Mouse (Mus musculus): ENCODE data around the gene Plppr3. TPM values are rescaled to one million over a fixed set of nuclear protein-coding genes. Genes with fewer than 3 reads are reported as not detected.
A peak's percentile ranks its signal among the peaks of the same experiment; 100 is the strongest.

The Plppr3 gene
- polyA plus RNA-seq, 1 experiment from 2014 or later, result 156 TPM

DNA sequence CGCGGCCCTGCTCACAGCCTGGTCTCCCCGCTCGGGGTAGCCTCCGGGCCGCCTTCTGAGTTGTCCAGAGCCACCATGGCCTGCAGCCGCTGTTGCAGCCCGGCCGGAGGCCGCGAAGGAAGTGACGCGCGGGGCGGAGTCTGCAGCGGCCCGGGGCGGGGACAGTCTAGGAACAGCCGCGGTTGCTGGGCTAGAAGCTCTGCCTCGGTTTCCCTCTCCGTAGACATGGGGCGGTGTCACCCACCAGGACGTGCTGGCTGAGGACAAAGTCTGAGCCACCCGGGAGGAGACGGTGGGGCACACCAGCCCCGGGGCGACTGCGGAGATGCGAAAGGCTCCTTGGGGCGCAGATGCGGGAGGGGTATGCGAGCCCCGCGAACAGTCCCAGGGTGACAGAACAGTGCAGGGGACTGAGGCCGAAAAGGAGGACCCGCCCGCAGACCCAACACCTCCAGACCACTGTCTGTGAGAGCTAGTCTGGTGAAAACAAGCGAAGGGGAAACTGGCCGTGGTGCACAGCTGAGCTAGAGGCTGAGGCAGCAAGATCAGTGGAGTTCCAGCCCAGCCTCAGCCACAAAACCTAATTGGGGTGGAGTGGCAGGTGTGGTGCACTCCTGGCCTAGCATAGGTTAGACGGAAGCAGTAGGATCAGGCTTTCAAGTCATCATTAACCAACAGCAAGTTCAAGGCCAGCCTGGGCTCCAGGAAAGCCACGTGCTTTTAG lies 42.5 kb upstream of the Plppr3 start, which contains the start of gene Kiss1r:
Kiss1r (plus strand) TSS at position 164 of the 724 bp plus-strand sequence.
- Histone ChIP-seq H3K27ac (ENCODE audit: low read depth, low read length) (peak within 1 kb of the TSS; percentile 34; the same call in 1 of the 2 replicates), H3K4me3 (ENCODE audit: low read depth, low read length) (peak within 1 kb of the TSS; percentile 74), H3K36me3 (ENCODE audit: control insufficient read depth, insufficient read depth, low read length) (peaks cover under 1% of the 10 kb centered on the region; the same call in 1 of the 2 replicates), H3K9me3 (ENCODE audit: control insufficient read depth, low read length) (no peaks in the 10 kb centered on the region), H3K4me1 (ENCODE audit: control insufficient read depth, insufficient read depth, low read length) (peaks cover 23% of the 10 kb centered on the region), H3K4me2 (ENCODE audit: low read depth) (peak within 1 kb of the TSS; percentile 73), H3K9ac (ENCODE audit: low read length) (peak within 1 kb of the TSS; percentile 92), H3K27me3 (ENCODE audit: control insufficient read depth, insufficient read depth, low read length) (peaks cover 49% of the 10 kb centered on the region)
- 2% methylated on average over 42 of the region's 42 CpGs for WGBS
- DNase-seq (ENCODE audit: low spot score), result peak; percentile 85
- peak; percentile 79 for ATAC-seq (ENCODE audit: insufficient read depth, low FRiP score, low TSS enrichment)

DNA sequence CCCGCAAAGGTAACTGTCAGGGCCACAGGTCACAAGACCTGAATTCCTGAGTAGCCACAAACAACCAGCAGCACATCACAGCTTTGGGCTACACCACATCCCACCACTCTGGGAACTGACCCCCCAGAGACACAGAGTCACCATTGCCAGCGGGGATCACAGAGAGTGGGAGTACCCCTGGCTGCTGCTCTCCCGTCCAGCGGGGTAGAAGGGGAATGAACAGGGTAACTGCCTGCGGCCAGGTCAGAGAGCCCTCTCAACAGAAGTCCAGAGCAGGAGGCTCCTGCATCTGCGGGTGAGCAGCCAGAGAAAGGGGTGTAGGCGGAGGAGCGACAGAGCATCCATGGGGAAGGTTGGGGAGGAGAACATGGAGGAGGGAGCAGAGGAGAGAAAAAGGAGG lies 41.6 kb upstream of the Plppr3 start:
- peak overlapping the region; percentile 73 for H3K4me2 ChIP-seq (ENCODE audit: low read depth)
- H3K4me1 ChIP-seq (ENCODE audit: control insufficient read depth, insufficient read depth, low read length), result peaks cover 18% of the 10 kb centered on the region
- no peak overlapping the region for H3K27ac ChIP-seq (ENCODE audit: low read depth, low read length)
- no peaks in the 10 kb centered on the region for H3K9me3 ChIP-seq (ENCODE audit: control insufficient read depth, low read length)
- peaks cover 5% of the 10 kb centered on the region for H3K36me3 ChIP-seq (ENCODE audit: control insufficient read depth, insufficient read depth, low read length)
- H3K4me3 ChIP-seq (ENCODE audit: low read depth, low read length), result peak overlapping the region; percentile 74
- H3K9ac ChIP-seq (ENCODE audit: low read length), result peak overlapping the region; percentile 92
- ATAC-seq (ENCODE audit: insufficient read depth, low FRiP score, low TSS enrichment) (no peak), DNase-seq (ENCODE audit: low spot score) (peak; percentile 11)
- peaks cover 40% of the 10 kb centered on the region for H3K27me3 ChIP-seq (ENCODE audit: control insufficient read depth, insufficient read depth, low read length)
- 14% methylated on average over 8 of the region's 8 CpGs for WGBS

DNA sequence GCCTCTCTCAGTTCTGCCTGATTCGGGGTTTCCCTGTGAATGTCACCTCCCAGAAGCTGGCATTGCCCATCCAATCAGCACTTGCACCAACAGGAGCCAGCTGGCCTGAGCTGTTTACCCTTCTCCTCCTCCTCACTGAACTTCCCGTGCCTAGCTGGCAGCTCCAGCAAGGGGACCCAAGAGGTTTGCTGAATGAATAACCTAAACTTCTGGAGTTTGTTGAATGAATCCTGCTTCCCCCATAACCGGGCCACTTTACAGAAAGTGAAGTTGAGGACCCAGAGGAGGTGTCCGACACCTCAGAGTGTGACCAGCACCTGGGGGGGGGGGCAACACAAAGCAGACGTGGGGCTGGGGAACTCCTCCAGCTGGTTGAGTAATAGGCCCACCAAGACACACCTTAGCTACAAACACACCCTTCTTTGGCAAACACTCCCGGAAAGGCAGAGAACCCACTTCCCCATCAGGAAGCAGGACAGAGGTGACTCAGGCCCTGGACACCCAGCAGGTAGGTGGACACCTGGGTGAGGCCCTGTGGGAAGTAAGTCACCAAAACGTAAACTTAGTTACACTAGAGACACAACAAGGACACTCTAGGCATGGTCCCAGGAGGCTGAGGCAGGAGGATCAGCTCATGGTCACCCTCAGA lies 40.6 kb upstream of the Plppr3 start:
- Histone ChIP-seq H3K9ac (ENCODE audit: low read length) (no peak overlapping the region), H3K4me1 (ENCODE audit: control insufficient read depth, insufficient read depth, low read length) (peaks cover 9% of the 10 kb centered on the region), H3K36me3 (ENCODE audit: control insufficient read depth, insufficient read depth, low read length) (peaks cover 7% of the 10 kb centered on the region), H3K4me2 (ENCODE audit: low read depth) (no peak overlapping the region), H3K4me3 (ENCODE audit: low read depth, low read length) (no peak overlapping the region), H3K27me3 (ENCODE audit: control insufficient read depth, insufficient read depth, low read length) (peaks cover 30% of the 10 kb centered on the region), H3K27ac (ENCODE audit: low read depth, low read length) (no peak overlapping the region), H3K9me3 (ENCODE audit: control insufficient read depth, low read length) (no peaks in the 10 kb centered on the region)
- WGBS, result 73% methylated on average over 7 of the region's 7 CpGs
- DNase-seq (ENCODE audit: low spot score), result no peak
- ATAC-seq (ENCODE audit: insufficient read depth, low FRiP score, low TSS enrichment), result no peak

DNA sequence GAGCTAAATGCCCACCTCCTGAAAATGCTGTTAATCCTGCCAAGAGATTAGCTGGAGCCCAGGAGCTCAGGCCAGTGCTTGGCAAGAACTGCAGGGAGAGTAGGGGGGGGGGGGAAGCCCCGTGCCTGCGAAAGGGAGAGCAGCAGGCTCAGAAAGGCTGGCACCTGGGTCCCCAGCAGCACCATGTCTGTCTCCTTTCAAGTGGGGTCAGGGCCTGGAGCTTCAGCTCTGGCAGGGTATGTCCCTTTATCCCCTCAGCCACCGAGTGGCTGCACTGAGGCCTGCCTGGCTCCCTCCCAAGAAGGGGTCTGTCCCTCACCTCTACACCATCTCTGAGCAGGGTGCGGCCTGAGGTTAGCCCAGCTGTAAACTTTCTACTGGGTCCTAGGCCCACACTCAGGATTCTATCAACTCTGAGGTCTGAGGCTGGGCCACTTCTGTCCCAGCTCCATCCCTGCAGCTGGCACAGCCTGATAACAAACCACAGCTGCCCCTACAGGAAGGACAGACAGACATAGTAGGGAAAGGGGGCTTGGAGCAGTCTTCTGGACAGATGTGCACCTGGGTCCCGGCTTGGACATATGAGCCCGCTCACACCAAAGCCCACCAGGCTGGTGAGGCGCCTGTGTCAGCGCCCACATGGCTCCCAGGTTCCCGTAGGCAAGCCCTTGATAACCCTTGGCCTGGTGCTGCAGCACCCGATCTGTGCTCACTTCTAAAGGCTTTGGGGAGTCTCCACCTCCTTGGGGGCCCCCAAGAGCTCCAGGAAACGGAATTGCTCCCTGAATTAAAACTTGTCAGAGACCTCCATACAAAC lies 39.9 kb upstream of the Plppr3 start:
- no peak overlapping the region for H3K27ac ChIP-seq (ENCODE audit: low read depth, low read length)
- H3K36me3 ChIP-seq (ENCODE audit: control insufficient read depth, insufficient read depth, low read length), result peaks cover 7% of the 10 kb centered on the region
- H3K9me3 ChIP-seq (ENCODE audit: control insufficient read depth, low read length), result no peaks in the 10 kb centered on the region
- no peak overlapping the region for H3K4me3 ChIP-seq (ENCODE audit: low read depth, low read length)
- DNase-seq (ENCODE audit: low spot score) (peak; percentile 8), ATAC-seq (ENCODE audit: insufficient read depth, low FRiP score, low TSS enrichment) (no peak)
- H3K27me3 ChIP-seq (ENCODE audit: control insufficient read depth, insufficient read depth, low read length), result peaks cover 23% of the 10 kb centered on the region
- WGBS, result 71% methylated on average over 10 of the region's 11 CpGs
- H3K4me2 ChIP-seq (ENCODE audit: low read depth), result no peak overlapping the region
- H3K9ac ChIP-seq (ENCODE audit: low read length), result no peak overlapping the region
- H3K4me1 ChIP-seq (ENCODE audit: control insufficient read depth, insufficient read depth, low read length), result peaks cover 8% of the 10 kb centered on the region

DNA sequence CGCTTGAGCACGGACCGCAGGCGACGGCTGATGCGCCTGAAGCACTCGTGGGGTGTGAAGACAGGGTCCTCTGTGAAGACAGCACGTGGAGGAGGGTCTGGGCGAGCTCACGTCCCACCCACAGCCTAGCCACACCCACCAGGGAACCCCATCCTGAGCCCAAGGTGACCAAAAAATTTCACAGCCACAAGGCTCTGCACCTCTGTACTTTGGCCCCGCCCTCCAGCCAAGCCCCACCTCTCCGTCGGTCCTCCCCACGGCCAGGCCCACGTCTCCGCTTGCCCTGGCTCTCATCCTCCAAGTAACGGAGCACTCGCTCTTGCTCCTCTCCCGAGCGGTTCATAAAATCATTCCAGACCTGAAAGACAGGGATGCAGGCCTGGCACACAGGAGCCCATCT lies 38.0 kb upstream of the Plppr3 start:
- Histone ChIP-seq H3K4me2 (ENCODE audit: low read depth) (no peak overlapping the region), H3K9me3 (ENCODE audit: control insufficient read depth, low read length) (no peaks in the 10 kb centered on the region), H3K27me3 (ENCODE audit: control insufficient read depth, insufficient read depth, low read length) (peaks cover 4% of the 10 kb centered on the region), H3K9ac (ENCODE audit: low read length) (no peak overlapping the region), H3K4me3 (ENCODE audit: low read depth, low read length) (no peak overlapping the region), H3K4me1 (ENCODE audit: control insufficient read depth, insufficient read depth, low read length) (peaks cover 5% of the 10 kb centered on the region), H3K27ac (ENCODE audit: low read depth, low read length) (no peak overlapping the region), H3K36me3 (ENCODE audit: control insufficient read depth, insufficient read depth, low read length) (peaks cover 7% of the 10 kb centered on the region)
- DNase-seq (ENCODE audit: low spot score) (no peak), ATAC-seq (ENCODE audit: insufficient read depth, low FRiP score, low TSS enrichment) (no peak)
- WGBS, result 57% methylated on average over 20 of the region's 20 CpGs

DNA sequence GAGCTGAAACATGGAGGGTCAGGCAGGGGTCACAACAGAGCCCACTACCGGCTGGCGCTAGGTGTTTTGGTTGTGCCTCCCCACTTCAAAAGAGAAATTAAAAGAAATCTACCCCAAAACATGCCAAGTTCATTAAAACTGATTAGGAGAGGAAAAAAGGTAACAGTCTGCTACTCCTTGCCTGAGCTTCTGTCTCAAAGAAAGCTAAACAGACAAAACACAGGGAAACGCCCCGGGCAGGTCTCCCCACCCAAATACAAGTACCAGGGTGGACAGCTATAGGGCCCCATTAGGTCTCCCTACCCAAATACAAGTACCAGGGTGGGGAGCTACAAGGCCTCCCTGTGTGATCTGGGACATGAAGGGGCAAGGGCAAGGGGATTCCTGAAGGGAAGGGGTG lies 36.1 kb upstream of the Plppr3 start, which contains the start of gene Gm26602:
Gm26602 (plus strand) TSS at position 301 of the 400 bp plus-strand sequence.
- H3K4me3 ChIP-seq (ENCODE audit: low read depth, low read length), result no peak within 1 kb of the TSS
- no peaks in the 10 kb centered on the region; the same call in 1 of the 2 replicates for H3K4me1 ChIP-seq (ENCODE audit: control insufficient read depth, insufficient read depth, low read length)
- peaks cover 7% of the 10 kb centered on the region for H3K36me3 ChIP-seq (ENCODE audit: control insufficient read depth, insufficient read depth, low read length)
- 93% methylated on average over 4 of the region's 4 CpGs for WGBS
- DNase-seq (ENCODE audit: low spot score) (no peak), ATAC-seq (ENCODE audit: insufficient read depth, low FRiP score, low TSS enrichment) (no peak)
- H3K9ac ChIP-seq (ENCODE audit: low read length), result no peak within 1 kb of the TSS
- H3K27me3 ChIP-seq (ENCODE audit: control insufficient read depth, insufficient read depth, low read length), result no peaks in the 10 kb centered on the region
- H3K9me3 ChIP-seq (ENCODE audit: control insufficient read depth, low read length), result no peaks in the 10 kb centered on the region
- H3K4me2 ChIP-seq (ENCODE audit: low read depth), result no peak within 1 kb of the TSS
- no peak within 1 kb of the TSS for H3K27ac ChIP-seq (ENCODE audit: low read depth, low read length)

DNA sequence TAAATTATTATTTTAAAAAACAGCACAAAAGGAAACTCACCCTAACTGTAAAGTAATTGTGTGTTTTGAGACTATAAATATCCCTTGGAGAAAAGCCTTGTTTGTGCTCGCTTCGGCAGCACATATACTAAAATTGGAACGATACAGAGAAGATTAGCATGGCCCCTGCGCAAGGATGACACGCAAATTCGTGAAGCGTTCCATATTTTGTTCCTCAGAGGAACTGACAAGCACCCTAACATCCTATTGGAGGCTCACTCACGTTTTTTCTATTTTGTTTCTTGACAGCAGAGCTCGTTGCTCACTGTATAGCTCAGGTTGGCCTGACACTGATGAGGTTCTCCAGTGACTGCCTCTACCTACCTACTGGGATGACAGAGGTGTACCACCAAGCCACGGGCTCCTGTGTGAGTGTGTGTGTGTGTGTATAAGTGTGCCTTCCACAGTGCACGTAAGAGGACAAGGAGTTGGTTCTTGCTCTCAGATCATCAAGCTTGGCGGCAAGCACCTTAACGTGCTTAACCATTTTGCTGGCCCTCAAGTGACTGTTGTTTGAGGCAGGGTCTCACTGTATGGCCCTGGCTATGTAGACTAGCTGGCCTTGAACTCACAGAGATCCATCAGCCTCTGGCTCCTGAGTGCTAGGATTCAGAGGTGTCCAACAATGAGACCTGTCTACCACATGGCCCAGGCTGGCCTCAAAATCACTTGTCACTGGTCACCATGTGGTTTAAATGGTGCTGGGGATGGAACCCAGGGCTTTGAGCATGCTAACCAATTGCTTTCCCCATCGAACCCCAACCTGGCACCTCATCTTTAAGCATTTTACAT lies 34.9 kb upstream of the Plppr3 start:
- Histone ChIP-seq H3K4me2 (ENCODE audit: low read depth) (peak overlapping the region; percentile 29; the same call in 1 of the 2 replicates), H3K27me3 (ENCODE audit: control insufficient read depth, insufficient read depth, low read length) (no peaks in the 10 kb centered on the region), H3K9ac (ENCODE audit: low read length) (no peak overlapping the region; the same call in 1 of the 2 replicates), H3K4me1 (ENCODE audit: control insufficient read depth, insufficient read depth, low read length) (no peaks in the 10 kb centered on the region), H3K4me3 (ENCODE audit: low read depth, low read length) (peak overlapping the region; percentile 71), H3K27ac (ENCODE audit: low read depth, low read length) (peak overlapping the region; percentile 58; the same call in 1 of the 2 replicates), H3K36me3 (ENCODE audit: control insufficient read depth, insufficient read depth, low read length) (peaks cover 14% of the 10 kb centered on the region), H3K9me3 (ENCODE audit: control insufficient read depth, low read length) (no peaks in the 10 kb centered on the region)
- DNase-seq (ENCODE audit: low spot score), result peak; percentile 53
- ATAC-seq (ENCODE audit: insufficient read depth, low FRiP score, low TSS enrichment), result peak; percentile 32; the same call in 1 of the 2 replicates
- WGBS, result 25% methylated on average over 14 of the region's 14 CpGs

Measured in neural tube, embryonic 11.5 days (tissue).